Mouse (Mus musculus) ES-Bruce4 (cell line): Measurements from ENCODE around the gene Nsun4. TPM values are rescaled to one million over a fixed set of nuclear protein-coding genes. Genes with fewer than 3 reads are reported as not detected.

Source experiments
- H3K27ac ChIP-seq: 2 replicates; pipeline ENCODE4 v1.5.1; 2012; ENCODE audit warnings: low read length, inconsistent platforms; ENCODE audit not compliant: insufficient read depth
- H3K27me3 ChIP-seq: 2 replicates; pipeline ENCODE4 v1.6.1; 2012; ENCODE audit warnings: mild to moderate bottlenecking, low read length, inconsistent platforms; ENCODE audit not compliant: control insufficient read depth, poor library complexity, insufficient read depth, severe bottlenecking
- H3K36me3 ChIP-seq: 2 replicates; pipeline ENCODE4 v1.6.1; 2012; ENCODE audit warnings: inconsistent platforms, mild to moderate bottlenecking, low read length, moderate library complexity; ENCODE audit not compliant: control insufficient read depth, poor library complexity, insufficient read depth, severe bottlenecking
- H3K4me1 ChIP-seq: one replicate; pipeline ENCODE4 v1.8.1; 2011; ENCODE audit warnings: low read length; ENCODE audit not compliant: control insufficient read depth, insufficient read depth
- H3K4me3 ChIP-seq: 2 replicates; pipeline ENCODE4 v1.5.1; 2011; ENCODE audit warnings: low read depth, mild to moderate bottlenecking, low read length
- H3K9ac ChIP-seq: 2 replicates; pipeline ENCODE4 v1.6.1; 2012; ENCODE audit warnings: low read depth, mild to moderate bottlenecking, inconsistent platforms; ENCODE audit not compliant: poor library complexity, severe bottlenecking
- H3K9me3 ChIP-seq: replicated peaks from 2 replicates; pipeline ENCODE4 v1.6.1; 2012; ENCODE audit warnings: mild to moderate bottlenecking, low read length, inconsistent platforms; ENCODE audit not compliant: control insufficient read depth, poor library complexity, insufficient read depth, severe bottlenecking
- CTCF ChIP-seq: IDR thresholded peaks from one replicate; pipeline ENCODE4 v1.8.1; 2011; ENCODE audit warnings: low read depth, low read length
- EP300 ChIP-seq: IDR thresholded peaks from 2 replicates; pipeline ENCODE4 v1.6.1; 2011; ENCODE audit warnings: low read depth, low read length; ENCODE audit not compliant: insufficient read depth
- POLR2A ChIP-seq: IDR thresholded peaks from one replicate; pipeline ENCODE4 v1.8.1; 2011; ENCODE audit warnings: low read length; ENCODE audit not compliant: insufficient read depth
- polyA plus RNA-seq: library from polyadenylated mRNA; stranded (reverse); fragments of >200 nt; gene quantifications from 2 replicates; pipeline ENCODE4 v1.2.4, GENCODE M21; 2011; ENCODE audit warnings: low read depth; ENCODE audit not compliant: missing spikeins, insufficient read depth, insufficient read length

The Nsun4 gene
- polyA plus RNA-seq, 1 experiment, result 14.4 TPM

DNA sequence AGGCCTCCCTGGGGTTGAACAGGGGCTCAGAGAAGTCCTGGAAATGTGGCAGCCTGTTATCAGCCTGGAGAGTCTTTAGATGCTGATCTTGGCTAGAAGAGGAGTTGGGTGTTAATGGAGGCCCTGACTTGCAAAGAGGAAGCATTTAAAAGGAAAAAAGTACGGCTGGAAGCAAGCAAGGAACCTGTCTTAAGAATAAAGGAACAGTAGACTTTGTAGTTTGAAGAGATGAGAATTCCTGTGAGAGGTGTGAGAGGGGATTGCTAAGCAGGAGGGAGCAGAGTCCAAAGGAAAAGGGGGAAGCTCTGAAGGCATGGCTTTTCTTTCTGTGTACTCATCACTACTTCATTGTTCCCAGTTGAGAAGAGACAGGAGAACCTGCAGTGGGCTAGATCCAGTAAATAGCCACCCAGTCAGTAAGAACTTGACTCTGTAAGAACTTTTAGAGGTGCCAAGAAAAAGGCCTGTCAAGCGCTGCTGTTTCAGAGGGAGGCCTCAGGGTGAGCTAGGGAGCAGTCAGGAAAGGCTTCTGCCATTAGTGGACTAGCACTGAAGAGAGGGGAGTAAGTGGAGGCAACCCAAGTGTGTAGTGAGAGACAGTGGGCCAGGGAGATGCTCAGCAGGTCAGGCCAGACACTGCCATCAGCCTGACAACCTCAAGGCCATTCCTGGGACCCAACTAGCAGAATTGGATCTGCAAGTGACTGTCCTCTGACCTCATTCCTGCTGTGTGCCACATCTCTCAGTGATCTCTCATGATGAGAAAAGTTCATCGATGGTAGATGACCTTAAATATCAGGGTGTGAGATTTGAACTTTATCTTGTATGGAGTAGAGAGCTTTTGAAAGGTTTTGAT lies 23.8 kb upstream of the Nsun4 start:
- no peaks in the 10 kb centered on the region for H3K27me3 ChIP-seq
- peak overlapping the region; percentile 98 for H3K9ac ChIP-seq
- H3K36me3 ChIP-seq, result peaks cover 9% of the 10 kb centered on the region; the same call in 1 of the 2 replicates
- H3K9me3 ChIP-seq, result no peaks in the 10 kb centered on the region
- no peaks in the 10 kb centered on the region for H3K4me1 ChIP-seq
- no peak overlapping the region for H3K27ac ChIP-seq
- peak overlapping the region; percentile 81 for H3K4me3 ChIP-seq
- TF ChIP-seq EP300 (no peak), CTCF (no peak), POLR2A (no peak)

DNA sequence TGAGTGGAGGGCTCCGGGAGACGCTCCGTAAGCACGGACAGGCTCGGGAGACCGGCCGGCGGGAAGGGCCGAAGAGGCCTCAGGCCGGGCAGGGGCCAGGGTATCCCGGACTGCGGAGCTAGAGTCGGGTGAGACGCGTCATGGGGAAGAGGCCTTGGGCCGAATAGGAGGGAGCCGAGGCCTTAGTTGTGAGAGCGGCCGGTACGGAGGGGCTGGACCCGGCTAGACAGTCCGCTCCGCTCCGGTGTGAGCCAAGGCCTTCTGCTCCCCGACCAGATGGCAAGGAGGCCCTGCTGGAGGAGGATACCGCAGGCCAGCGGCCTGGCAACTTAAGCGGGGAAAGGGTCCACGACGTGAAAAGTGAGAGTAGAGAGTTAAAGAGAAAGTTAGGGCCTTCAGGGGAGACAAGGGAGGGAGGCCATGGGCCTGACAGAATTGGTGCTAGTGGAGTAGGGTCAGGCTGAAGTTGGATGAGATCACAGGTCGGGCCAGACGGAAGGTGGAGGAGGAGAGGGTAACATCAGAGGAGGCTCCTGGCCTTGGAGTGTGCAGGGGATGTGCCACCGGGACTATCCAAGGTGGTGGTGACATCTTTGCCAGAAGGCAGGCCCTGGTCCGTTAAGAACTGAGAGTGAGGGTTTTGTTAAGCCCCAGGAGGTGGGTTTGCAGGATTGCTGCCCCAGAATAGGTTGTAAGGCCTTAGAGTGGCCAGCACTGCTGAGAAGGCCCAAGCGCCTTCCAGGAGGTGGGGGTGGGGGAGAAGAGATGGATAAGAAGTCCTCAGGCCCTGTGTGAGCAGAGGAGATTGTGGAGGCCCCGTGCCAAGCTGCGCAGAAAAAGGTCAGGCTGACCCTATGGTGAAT lies 22.9 kb upstream of the Nsun4 start:
- H3K9ac ChIP-seq, result peak overlapping the region; percentile 98
- H3K4me1 ChIP-seq, result no peaks in the 10 kb centered on the region
- TF ChIP-seq CTCF, result no peak
- TF ChIP-seq POLR2A, result no peak
- TF ChIP-seq EP300, result no peak
- peaks cover 9% of the 10 kb centered on the region; the same call in 1 of the 2 replicates for H3K36me3 ChIP-seq
- H3K27ac ChIP-seq, result no peak overlapping the region
- H3K9me3 ChIP-seq, result no peaks in the 10 kb centered on the region
- no peaks in the 10 kb centered on the region for H3K27me3 ChIP-seq
- H3K4me3 ChIP-seq, result peak overlapping the region; percentile 81

DNA sequence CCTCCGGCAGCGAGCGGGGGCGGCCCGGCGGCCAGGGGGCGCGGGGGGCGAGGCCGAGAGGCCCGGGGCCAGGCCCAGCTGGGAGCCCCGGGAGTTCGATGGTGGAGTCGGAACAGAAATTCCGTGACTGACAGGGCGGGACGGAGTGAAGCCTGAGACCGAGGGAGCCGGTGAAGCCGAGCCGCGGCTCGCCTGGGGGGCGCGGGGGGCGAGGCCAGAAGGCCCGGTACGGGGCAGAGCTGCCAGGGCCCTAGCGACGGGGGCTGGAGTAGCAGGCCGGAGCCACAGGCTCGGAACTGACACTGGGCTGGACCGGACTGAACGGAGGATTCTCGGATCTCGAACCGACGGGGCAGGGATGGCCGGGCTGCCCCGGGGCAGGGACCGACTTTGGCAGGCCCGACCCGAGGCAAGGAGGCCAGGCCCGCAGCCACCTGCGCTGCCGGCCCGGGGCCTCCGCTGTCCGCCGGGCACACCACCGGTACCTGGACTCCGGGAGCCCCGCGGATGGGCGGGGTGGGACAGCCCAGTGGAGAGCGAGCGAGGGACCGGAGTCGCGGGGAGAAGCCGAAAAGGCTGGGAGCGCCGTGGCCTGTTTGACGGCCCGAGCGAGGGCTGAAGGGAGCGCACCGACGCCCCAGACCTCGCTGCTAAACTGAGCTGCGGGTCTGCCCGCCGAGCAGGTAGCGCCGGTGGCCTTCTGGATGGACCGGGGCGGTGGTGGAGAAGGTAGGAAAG lies 22.1 kb upstream of the Nsun4 start:
- TF ChIP-seq POLR2A (no peak), EP300 (no peak), CTCF (no peak)
- no peaks in the 10 kb centered on the region for H3K4me1 ChIP-seq

DNA sequence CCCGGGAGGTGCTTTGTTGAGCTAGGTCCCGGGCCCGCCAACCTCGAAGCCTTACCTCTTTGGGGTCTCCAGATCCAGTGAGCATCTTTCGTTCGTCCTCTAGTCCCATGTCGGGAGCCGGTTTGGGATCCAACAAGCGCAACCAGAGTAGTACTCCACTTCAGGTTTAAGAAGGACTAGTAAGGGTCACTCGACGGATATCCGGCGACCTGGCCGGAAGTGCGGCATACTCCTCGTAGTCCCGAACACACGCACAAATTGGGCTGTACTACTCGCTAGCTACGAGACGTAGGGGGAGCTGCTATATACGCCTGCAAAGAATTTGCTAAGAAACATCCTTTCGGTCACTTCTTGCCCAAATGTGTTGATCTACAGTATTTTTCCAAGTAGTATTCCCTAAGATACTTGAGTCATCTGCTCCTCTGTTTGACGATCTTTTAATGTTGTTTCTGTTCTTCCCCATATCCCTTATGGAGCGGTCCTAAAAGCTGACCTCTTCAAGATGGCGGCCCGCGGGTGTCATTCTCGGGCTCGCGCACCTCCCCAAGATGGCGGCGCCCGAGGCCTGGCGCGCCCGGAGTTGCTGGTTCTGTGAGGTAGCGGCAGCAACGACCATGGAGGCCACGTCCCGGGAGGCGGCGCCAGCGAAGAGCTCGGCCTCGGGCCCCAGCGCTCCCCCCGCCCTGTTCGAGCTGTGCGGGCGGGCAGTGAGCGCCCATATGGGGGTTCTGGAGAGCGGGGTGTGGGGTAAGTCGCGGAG lies 21.4 kb upstream of the Nsun4 start, which contains the start of the genes Uqcrh and Lrrc41:
Uqcrh (minus strand) TSS at position 211 of the 760 bp plus-strand sequence.
Lrrc41 (plus strand) TSS at position 409 of the 760 bp plus-strand sequence.
- Histone ChIP-seq H3K9ac (peak within 1 kb of the TSS; percentile 98), H3K4me3 (peak within 1 kb of the TSS; percentile 84), H3K36me3 (peaks cover 11% of the 10 kb centered on the region), H3K4me1 (no peaks in the 10 kb centered on the region), H3K27me3 (no peaks in the 10 kb centered on the region), H3K9me3 (no peaks in the 10 kb centered on the region), H3K27ac (peak within 1 kb of the TSS; percentile 68)
- TF ChIP-seq POLR2A, result peak; percentile 59
- TF ChIP-seq EP300, result no peak

More for the DNA sequence above, 22.1 kb upstream of the Nsun4 start:
- Histone ChIP-seq H3K27me3 (no peaks in the 10 kb centered on the region), H3K36me3 (peaks cover 10% of the 10 kb centered on the region), H3K27ac (0 out of 2 replicates have a peak overlapping the region, but pooled peaks have one; percentile 62), H3K9ac (peak overlapping the region; percentile 98), H3K4me3 (peak overlapping the region; percentile 81), H3K9me3 (no peaks in the 10 kb centered on the region)

DNA sequence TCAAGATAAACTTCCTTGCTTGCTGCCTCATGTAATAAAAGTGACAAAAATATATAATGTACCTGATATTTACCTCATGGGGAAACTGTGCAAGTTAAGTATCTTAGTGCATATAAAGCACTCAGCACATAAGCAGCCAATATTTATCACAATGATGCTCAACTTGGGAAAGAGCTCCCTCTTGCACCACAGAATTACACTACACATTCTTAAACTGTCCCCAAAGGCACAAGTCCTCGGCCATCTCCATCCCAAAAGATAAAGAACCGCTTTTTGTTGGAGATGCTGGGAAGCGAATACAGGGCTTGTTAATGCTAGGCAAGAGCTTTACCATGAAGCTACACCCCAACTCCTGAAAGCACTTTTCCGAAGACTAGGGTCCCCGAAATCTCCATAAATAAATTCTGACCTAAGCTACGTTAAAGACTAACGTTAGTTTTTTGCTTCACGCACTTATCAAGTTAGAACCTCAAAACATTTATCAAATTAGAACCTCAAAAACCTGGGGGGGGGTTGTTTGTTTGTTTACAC lies 20.5 kb upstream of the Nsun4 start:
- H3K4me3 ChIP-seq, result peak overlapping the region; percentile 84
- peak overlapping the region; percentile 68 for H3K27ac ChIP-seq
- H3K27me3 ChIP-seq, result no peaks in the 10 kb centered on the region
- no peaks in the 10 kb centered on the region for H3K4me1 ChIP-seq
- TF ChIP-seq EP300 (no peak), POLR2A (no peak), CTCF (no peak)
- peaks cover 19% of the 10 kb centered on the region for H3K36me3 ChIP-seq
- peak overlapping the region; percentile 92 for H3K9ac ChIP-seq
- H3K9me3 ChIP-seq, result no peaks in the 10 kb centered on the region
